Mouse (Mus musculus): Measurements from ENCODE around the gene M1ap. TPM values are rescaled to one million over a fixed set of nuclear protein-coding genes. Genes with fewer than 3 reads are reported as not detected.

Gene M1ap
- polyA plus RNA-seq (2016; fragmentation: Nextera tagmentation; extraction: Ambion mirVana) = 0.34 and 0.87 TPM in 2 replicates

GRCm38 (mm10) chr6:82946651-82947050 is at the start of gene M1ap:
M1ap (plus strand) TSS chr6:82946902.
- no peak within 1 kb of the TSS for H3K27ac ChIP-seq
- H3K9me3 ChIP-seq = peaks cover 2% of the 10 kb centered on the region; the same call in 1 of the 2 replicates
- no peaks in the 10 kb centered on the region for H3K36me3 ChIP-seq
- 55% methylated on average over 14 of the region's 14 CpGs for WGBS
- H3K27me3 ChIP-seq (ENCODE audit: insufficient read depth, poor library complexity, severe bottlenecking) = 0 out of 2 replicates have a peak, but pooled peaks cover 13% of the 10 kb centered on the region
- no peaks in the 10 kb centered on the region for H3K4me1 ChIP-seq
- H3K4me3 ChIP-seq = no peak within 1 kb of the TSS
- DNase-seq (ENCODE audit: low spot score) = no peak

- 44% methylated on average over 3 of the region's 3 CpGs for WGBS
- Histone ChIP-seq H3K4me3 (no peak overlapping the region), H3K9me3 (no peaks in the 10 kb centered on the region), H3K4me1 (peaks cover 20% of the 10 kb centered on the region; the same call in 1 of the 2 replicates), H3K27me3 (ENCODE audit: insufficient read depth, poor library complexity, severe bottlenecking) (0 out of 2 replicates have a peak, but pooled peaks cover 5% of the 10 kb centered on the region), H3K27ac (peak overlapping the region; percentile 47; the same call in 1 of the 2 replicates), H3K36me3 (no peaks in the 10 kb centered on the region)
- DNase-seq (ENCODE audit: low spot score) = no peak
Observed at GRCm38 (mm10) chr6:82897311-82897710, 49.4 kb upstream of the M1ap start.

GRCm38 (mm10) chr6:82898227-82898626 is 48.5 kb upstream of the M1ap start:
- no peak for DNase-seq (ENCODE audit: low spot score)
- 0 out of 2 replicates have a peak, but pooled peaks cover 5% of the 10 kb centered on the region for H3K27me3 ChIP-seq (ENCODE audit: insufficient read depth, poor library complexity, severe bottlenecking)
- no peaks in the 10 kb centered on the region for H3K9me3 ChIP-seq
- no peaks in the 10 kb centered on the region for H3K36me3 ChIP-seq
- WGBS = 77% methylated on average over 4 of the region's 4 CpGs
- H3K4me3 ChIP-seq = no peak overlapping the region
- H3K27ac ChIP-seq = 0 out of 2 replicates have a peak overlapping the region, but pooled peaks have one; percentile 47
- peaks cover 20% of the 10 kb centered on the region; the same call in 1 of the 2 replicates for H3K4me1 ChIP-seq

GRCm38 (mm10) chr6:82898745-82899144 is 48.0 kb upstream of the M1ap start:
- Histone ChIP-seq H3K27ac (0 out of 2 replicates have a peak overlapping the region, but pooled peaks have one; percentile 22), H3K9me3 (no peaks in the 10 kb centered on the region), H3K4me1 (peaks cover 20% of the 10 kb centered on the region; the same call in 1 of the 2 replicates), H3K36me3 (no peaks in the 10 kb centered on the region), H3K4me3 (no peak overlapping the region), H3K27me3 (ENCODE audit: insufficient read depth, poor library complexity, severe bottlenecking) (0 out of 2 replicates have a peak, but pooled peaks cover 5% of the 10 kb centered on the region)
- 32% methylated on average over 4 of the region's 4 CpGs for WGBS
- DNase-seq (ENCODE audit: low spot score) = no peak

- no peak for DNase-seq (ENCODE audit: low spot score)
- Histone ChIP-seq H3K27ac (no peak overlapping the region), H3K27me3 (ENCODE audit: insufficient read depth, poor library complexity, severe bottlenecking) (no peaks in the 10 kb centered on the region), H3K36me3 (no peaks in the 10 kb centered on the region), H3K9me3 (no peaks in the 10 kb centered on the region), H3K4me3 (no peak overlapping the region), H3K4me1 (peaks cover 14% of the 10 kb centered on the region; the same call in 1 of the 2 replicates)
- 37% methylated on average over 8 of the region's 8 CpGs for WGBS
Observed at GRCm38 (mm10) chr6:82902559-82902958, 44.1 kb upstream of the M1ap start.

GRCm38 (mm10) chr6:82906985-82907384 is 39.7 kb upstream of the M1ap start:
- Histone ChIP-seq H3K36me3 (no peaks in the 10 kb centered on the region), H3K9me3 (no peaks in the 10 kb centered on the region), H3K27me3 (ENCODE audit: insufficient read depth, poor library complexity, severe bottlenecking) (no peaks in the 10 kb centered on the region; the same call in 1 of the 2 replicates), H3K4me1 (no peaks in the 10 kb centered on the region), H3K4me3 (no peak overlapping the region), H3K27ac (no peak overlapping the region)
- WGBS = 79% methylated on average over 3 of the region's 3 CpGs
- DNase-seq (ENCODE audit: low spot score) = no peak

GRCm38 (mm10) chr6:82908034-82908433 is 38.7 kb upstream of the M1ap start:
- no peaks in the 10 kb centered on the region for H3K9me3 ChIP-seq
- H3K4me3 ChIP-seq = no peak overlapping the region
- H3K27me3 ChIP-seq (ENCODE audit: insufficient read depth, poor library complexity, severe bottlenecking) = no peaks in the 10 kb centered on the region; the same call in 1 of the 2 replicates
- no peak overlapping the region for H3K27ac ChIP-seq
- no peak for DNase-seq (ENCODE audit: low spot score)
- WGBS = 79% methylated on average over 8 of the region's 8 CpGs
- no peaks in the 10 kb centered on the region for H3K4me1 ChIP-seq
- no peaks in the 10 kb centered on the region for H3K36me3 ChIP-seq

- Histone ChIP-seq H3K4me1 (peaks cover 4% of the 10 kb centered on the region; the same call in 1 of the 2 replicates), H3K4me3 (no peak overlapping the region), H3K27ac (no peak overlapping the region), H3K9me3 (no peaks in the 10 kb centered on the region), H3K27me3 (ENCODE audit: insufficient read depth, poor library complexity, severe bottlenecking) (no peaks in the 10 kb centered on the region; the same call in 1 of the 2 replicates), H3K36me3 (no peaks in the 10 kb centered on the region)
- DNase-seq (ENCODE audit: low spot score) = no peak
- WGBS = 60% methylated on average over 14 of the region's 14 CpGs
Observed at GRCm38 (mm10) chr6:82909136-82909855, 37.4 kb upstream of the M1ap start.

- no peaks in the 10 kb centered on the region; the same call in 1 of the 2 replicates for H3K27me3 ChIP-seq (ENCODE audit: insufficient read depth, poor library complexity, severe bottlenecking)
- H3K36me3 ChIP-seq = no peaks in the 10 kb centered on the region
- WGBS = 87% methylated on average over 5 of the region's 5 CpGs
- no peak overlapping the region for H3K4me3 ChIP-seq
- no peak for DNase-seq (ENCODE audit: low spot score)
- no peak overlapping the region for H3K27ac ChIP-seq
- no peaks in the 10 kb centered on the region for H3K9me3 ChIP-seq
- H3K4me1 ChIP-seq = peaks cover 4% of the 10 kb centered on the region; the same call in 1 of the 2 replicates
Observed at GRCm38 (mm10) chr6:82911303-82911702, 35.4 kb upstream of the M1ap start.

GRCm38 (mm10) chr6:82913336-82914247 is 33.1 kb upstream of the M1ap start:
- no peaks in the 10 kb centered on the region for H3K9me3 ChIP-seq
- no peaks in the 10 kb centered on the region for H3K36me3 ChIP-seq
- WGBS = 71% methylated on average over 28 of the region's 28 CpGs
- no peak overlapping the region for H3K27ac ChIP-seq
- no peak overlapping the region for H3K4me3 ChIP-seq
- peaks cover 4% of the 10 kb centered on the region; the same call in 1 of the 2 replicates for H3K4me1 ChIP-seq
- DNase-seq (ENCODE audit: low spot score) = no peak
- peaks cover 14% of the 10 kb centered on the region for H3K27me3 ChIP-seq (ENCODE audit: insufficient read depth, poor library complexity, severe bottlenecking)

- Histone ChIP-seq H3K4me3 (no peak overlapping the region), H3K27ac (no peak overlapping the region), H3K4me1 (peaks cover 4% of the 10 kb centered on the region; the same call in 1 of the 2 replicates), H3K9me3 (no peaks in the 10 kb centered on the region), H3K27me3 (ENCODE audit: insufficient read depth, poor library complexity, severe bottlenecking) (peaks cover 32% of the 10 kb centered on the region), H3K36me3 (no peaks in the 10 kb centered on the region)
- 33% methylated on average over 3 of the region's 3 CpGs for WGBS
- DNase-seq (ENCODE audit: low spot score) = no peak
Observed at GRCm38 (mm10) chr6:82915889-82916288, 30.8 kb upstream of the M1ap start.

GRCm38 (mm10) chr6:82916459-82916858 is 30.2 kb upstream of the M1ap start:
- H3K36me3 ChIP-seq = no peaks in the 10 kb centered on the region
- H3K9me3 ChIP-seq = no peaks in the 10 kb centered on the region
- WGBS = 77% methylated on average over 4 of the region's 4 CpGs
- no peak for DNase-seq (ENCODE audit: low spot score)
- peaks cover 4% of the 10 kb centered on the region; the same call in 1 of the 2 replicates for H3K4me1 ChIP-seq
- no peak overlapping the region for H3K4me3 ChIP-seq
- H3K27ac ChIP-seq = no peak overlapping the region
- peaks cover 32% of the 10 kb centered on the region for H3K27me3 ChIP-seq (ENCODE audit: insufficient read depth, poor library complexity, severe bottlenecking)
